Mouse (Mus musculus) MEL (cell line): Measurements from ENCODE around the gene Ppp1r1b. TPM values are rescaled to one million over a fixed set of nuclear protein-coding genes. Genes with fewer than 3 reads are reported as not detected.

Experiments used
- DNase-seq: peaks from one replicate; pipeline ENCODE4 v3.0.0; 2011; ENCODE audit warnings: low read depth, low spot score
- H3K27ac ChIP-seq: 2 replicates; pipeline ENCODE4 v1.5.1; 2012; ENCODE audit warnings: low read depth, mild to moderate bottlenecking, control low read depth, low read length, moderate library complexity; ENCODE audit not compliant: control insufficient read depth
- H3K27me3 ChIP-seq, 2 experiments: fragments of 150-350 bp in 1 of 2; sonication (generic) in 1 of 2; 2 replicates each; pipeline ENCODE4 v1.6.1; 2012; ENCODE audit warnings: low read length in 2 of 2, mild to moderate bottlenecking in 2 of 2, improper control_type of control experiment in 1 of 2, moderate library complexity in 1 of 2; ENCODE audit not compliant: insufficient read depth in 2 of 2, control insufficient read depth in 1 of 2
- H3K36me3 ChIP-seq, 2 experiments: 2 replicates each; pipeline ENCODE4 v1.6.1; 2012 to 2014; ENCODE audit warnings: low read length in 2 of 2, improper control_type of control experiment in 1 of 2, inconsistent platforms in 1 of 2, mild to moderate bottlenecking in 1 of 2; ENCODE audit not compliant: insufficient read depth in 2 of 2, control insufficient read depth in 1 of 2
- H3K4me1 ChIP-seq, 2 experiments: fragments of 150-350 bp in 1 of 2; sonication (generic) in 1 of 2; 2 replicates each; pipeline ENCODE4 v1.6.1; 2012; ENCODE audit warnings: low read length in 2 of 2, improper control_type of control experiment in 1 of 2, mild to moderate bottlenecking in 1 of 2; ENCODE audit not compliant: insufficient read depth in 2 of 2, control insufficient read depth in 1 of 2
- H3K4me3 ChIP-seq, 2 experiments: fragments of 150-350 bp in 1 of 2; sonication (generic) in 1 of 2; 2 replicates each; pipeline ENCODE4 v1.5.1; 2012; ENCODE audit warnings: low read depth in 2 of 2, low read length in 2 of 2, mild to moderate bottlenecking in 2 of 2, moderate library complexity in 2 of 2, control low read depth in 1 of 2, improper control_type of control experiment in 1 of 2; ENCODE audit not compliant: control insufficient read depth in 1 of 2, insufficient read depth in 1 of 2
- H3K79me2 ChIP-seq: 2 replicates; pipeline ENCODE4 v1.6.1; 2012; ENCODE audit warnings: mild to moderate bottlenecking, low read length, moderate library complexity; ENCODE audit not compliant: control insufficient read depth, poor library complexity, insufficient read depth
- H3K9ac ChIP-seq: 2 replicates; pipeline ENCODE4 v1.6.1; 2012; ENCODE audit warnings: low read depth, mild to moderate bottlenecking, control low read depth, low read length, moderate library complexity; ENCODE audit not compliant: control insufficient read depth, poor library complexity, severe bottlenecking
- H3K9me3 ChIP-seq: fragments of 150-350 bp; sonication (generic); replicated peaks from 2 replicates; pipeline ENCODE4 v1.6.1; 2012; ENCODE audit warnings: mild to moderate bottlenecking, low read length, improper control_type of control experiment, moderate library complexity; ENCODE audit not compliant: insufficient read depth
- BHLHE40 ChIP-seq: IDR thresholded peaks from 2 replicates; pipeline ENCODE4 v1.6.1; 2012; ENCODE audit warnings: low read depth, mild to moderate bottlenecking, inconsistent platforms, low read length, improper control_type of control experiment, borderline replicate concordance
- CHD1 ChIP-seq: IDR thresholded peaks from 2 replicates; pipeline ENCODE4 v1.6.1; 2012; ENCODE audit warnings: low read depth, mild to moderate bottlenecking, inconsistent platforms, low read length, improper control_type of control experiment
- ELF1 ChIP-seq: IDR thresholded peaks from 2 replicates; pipeline ENCODE4 v1.6.1; 2014; ENCODE audit warnings: low read depth, mild to moderate bottlenecking, inconsistent platforms, low read length, improper control_type of control experiment, moderate library complexity
- ETS1 ChIP-seq: IDR thresholded peaks from 2 replicates; pipeline ENCODE4 v1.6.1; 2012; ENCODE audit warnings: low read depth, mild to moderate bottlenecking, inconsistent platforms, low read length, improper control_type of control experiment, moderate library complexity
- GABPA ChIP-seq: IDR thresholded peaks from 2 replicates; pipeline ENCODE4 v1.6.1; 2012; ENCODE audit warnings: low read depth, mild to moderate bottlenecking, inconsistent platforms, low read length, improper control_type of control experiment, moderate library complexity
- MAX ChIP-seq: IDR thresholded peaks from 2 replicates; pipeline ENCODE4 v1.6.1; 2011; ENCODE audit warnings: low read length, improper control_type of control experiment
- MYC ChIP-seq: IDR thresholded peaks from 2 replicates; pipeline ENCODE4 v1.6.1; 2011; ENCODE audit warnings: low read depth, mild to moderate bottlenecking, low read length, improper control_type of control experiment, moderate library complexity
- NRF1 ChIP-seq: IDR thresholded peaks from 2 replicates; pipeline ENCODE4 v1.6.1; 2014; ENCODE audit warnings: low read depth, mild to moderate bottlenecking, inconsistent platforms, low read length, improper control_type of control experiment, moderate library complexity; ENCODE audit not compliant: poor library complexity, insufficient read depth, severe bottlenecking
- POLR2A ChIP-seq, 2 experiments: IDR thresholded peaks; 2 replicates each; pipeline ENCODE4 v1.6.1; 2011 to 2012; ENCODE audit warnings: low read length in 2 of 2, mild to moderate bottlenecking in 2 of 2, control low read depth in 1 of 2, improper control_type of control experiment in 1 of 2, low read depth in 1 of 2, moderate library complexity in 1 of 2; ENCODE audit not compliant: control insufficient read depth in 1 of 2, insufficient read depth in 1 of 2, poor library complexity in 1 of 2
- RAD21 ChIP-seq: IDR thresholded peaks from 2 replicates; pipeline ENCODE4 v1.6.1; 2011; ENCODE audit warnings: mild to moderate bottlenecking, low read depth, low read length, improper control_type of control experiment
- RCOR1 ChIP-seq: IDR thresholded peaks from 2 replicates; pipeline ENCODE4 v1.6.1; 2012; ENCODE audit warnings: low read depth, mild to moderate bottlenecking, inconsistent platforms, low read length, improper control_type of control experiment
- TCF12 ChIP-seq: IDR thresholded peaks from 2 replicates; pipeline ENCODE4 v1.6.1; 2014; ENCODE audit warnings: low read depth, mild to moderate bottlenecking, inconsistent platforms, low read length, improper control_type of control experiment, moderate library complexity
- UBTF ChIP-seq: IDR thresholded peaks from 2 replicates; pipeline ENCODE4 v1.6.1; 2012; ENCODE audit warnings: low read depth, mild to moderate bottlenecking, inconsistent platforms, low read length, improper control_type of control experiment, moderate library complexity, borderline replicate concordance; ENCODE audit not compliant: insufficient read depth
- USF2 ChIP-seq, 2 experiments: IDR thresholded peaks; 2 replicates each; pipeline ENCODE4 v1.6.1; 2011 to 2012; ENCODE audit warnings: improper control_type of control experiment in 2 of 2, low read length in 2 of 2, borderline replicate concordance in 1 of 2, inconsistent platforms in 1 of 2, low read depth in 1 of 2, mild to moderate bottlenecking in 1 of 2; ENCODE audit not compliant: insufficient read depth in 1 of 2
- ZMIZ1 ChIP-seq: IDR thresholded peaks from 2 replicates; pipeline ENCODE4 v1.6.1; 2012; ENCODE audit warnings: low read depth, mild to moderate bottlenecking, inconsistent platforms, low read length, improper control_type of control experiment, moderate library complexity
- ZNF384 ChIP-seq: IDR thresholded peaks from 2 replicates; pipeline ENCODE4 v1.6.1; 2012; ENCODE audit warnings: low read depth, mild to moderate bottlenecking, inconsistent platforms, low read length, improper control_type of control experiment
- polyA plus RNA-seq, 2 experiments: library from polyadenylated mRNA; stranded (reverse) in 1 of 2; unstranded in 1 of 2; fragments of >175 nt in 1 of 2; fragments of >200 nt in 1 of 2; gene quantifications; 2 replicates each; pipeline versions ENCODE4 v1.2.1 to v1.2.4; 2012; ENCODE audit warnings: low replicate concordance in 2 of 2, low read depth in 1 of 2; ENCODE audit not compliant: insufficient read length in 2 of 2, insufficient read depth in 1 of 2, missing spikeins in 1 of 2
- total RNA-seq: library from RNA; depleted of rRNA; stranded (reverse); fragments of 300-350 nt; gene quantifications from 2 replicates; pipeline ENCODE4 v1.2.3, GENCODE M21; 2012; rRNA removed

Ppp1r1b gene
- total and polyA plus RNA-seq, 3 experiments, result 35.2 to 114 TPM; not detected in 1

DNA sequence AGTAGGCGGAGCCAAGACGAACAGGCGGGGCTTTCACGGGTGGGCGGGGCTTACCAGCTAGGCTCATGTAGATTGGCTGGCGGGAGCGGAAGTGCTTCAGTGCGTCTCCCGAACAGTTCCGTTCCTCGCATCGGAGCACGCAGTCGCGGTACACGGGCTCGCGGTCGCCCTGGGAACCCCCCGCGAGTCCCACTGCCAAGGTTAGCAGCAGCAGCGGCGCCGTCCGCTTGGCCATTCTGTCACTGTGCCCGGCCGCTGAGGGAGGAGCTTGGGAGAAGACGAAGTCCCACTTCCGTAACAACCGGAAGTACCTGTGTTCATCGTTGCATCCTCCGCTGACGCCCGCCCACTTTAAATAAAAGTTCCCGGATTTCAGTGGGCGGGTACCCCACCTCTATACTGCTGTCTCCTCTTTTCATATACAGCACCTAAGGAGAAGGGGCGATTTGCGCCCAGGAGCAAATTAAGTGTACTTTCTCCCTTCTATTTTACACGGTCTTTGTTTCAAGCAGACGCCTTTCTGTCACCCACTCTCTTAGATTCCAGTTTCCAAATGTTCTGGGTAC is 52.0 kb downstream of the Ppp1r1b start, which contains the start of gene Pgap3 (continued):
- peak; percentile 51; the same call in 1 of the 2 replicates for TF ChIP-seq TCF12
- peak; percentile 33; the same call in 1 of the 2 replicates for TF ChIP-seq NRF1
- peak; percentile 91 for TF ChIP-seq ELF1
- TF ChIP-seq ZMIZ1, result peak; percentile 79; the same call in 1 of the 2 replicates
- TF ChIP-seq UBTF, result no peak
- TF ChIP-seq BHLHE40, result no peak
- TF ChIP-seq USF2 (IDR thresholded peaks at IDR 0.05; ENCODE audit: borderline replicate concordance in 1 of 2, insufficient read depth in 1 of 2, low read depth in 1 of 2, low read length in 2 of 2), result no peak
- peak; percentile 62 for TF ChIP-seq MAX
- no peak for TF ChIP-seq CHD1
- TF ChIP-seq RAD21, result no peak
- no peak for TF ChIP-seq ZNF384

DNA sequence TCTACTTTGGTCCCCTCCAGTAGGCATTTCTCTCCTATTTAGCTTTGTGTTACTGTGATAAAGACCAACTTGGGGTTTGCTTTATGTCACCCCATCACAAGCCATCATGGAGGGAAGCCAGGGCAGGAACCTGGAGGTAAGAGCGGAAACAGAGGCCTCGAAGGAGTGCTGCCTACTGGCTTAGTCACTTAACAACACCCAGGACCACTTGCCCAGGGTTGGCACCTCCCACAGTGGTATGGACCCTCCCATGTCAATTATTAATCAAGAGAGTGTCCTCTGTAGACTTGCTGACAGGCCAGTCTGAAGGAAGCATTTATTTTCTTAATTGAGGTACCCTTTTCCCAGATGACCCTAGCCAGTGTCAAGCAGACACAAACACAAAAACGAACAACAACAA is 52.6 kb downstream of the Ppp1r1b start:
- peaks cover 8 to 14% of the 10 kb centered on the region in 2 experiments for H3K4me1 ChIP-seq
- no peak for DNase-seq
- no peaks in the 10 kb centered on the region for H3K9me3 ChIP-seq
- peak overlapping the region; percentile 89; the same call in 1 of the 2 replicates for H3K27ac ChIP-seq
- peak overlapping the region; percentile 80 for H3K9ac ChIP-seq
- peaks cover 0 to 9% of the 10 kb centered on the region in 2 experiments; a peak in 2 of 4 replicates for H3K36me3 ChIP-seq
- H3K79me2 ChIP-seq, result no peaks in the 10 kb centered on the region; the same call in 1 of the 2 replicates
- H3K27me3 ChIP-seq, result peaks cover 3 to 5% of the 10 kb centered on the region in 2 experiments; a peak in 2 of 4 replicates
- peak overlapping the region; percentile 69 to 96 for H3K4me3 ChIP-seq
- TF ChIP-seq ETS1 (no peak), GABPA (no peak), MYC (no peak), RCOR1 (no peak)

DNA sequence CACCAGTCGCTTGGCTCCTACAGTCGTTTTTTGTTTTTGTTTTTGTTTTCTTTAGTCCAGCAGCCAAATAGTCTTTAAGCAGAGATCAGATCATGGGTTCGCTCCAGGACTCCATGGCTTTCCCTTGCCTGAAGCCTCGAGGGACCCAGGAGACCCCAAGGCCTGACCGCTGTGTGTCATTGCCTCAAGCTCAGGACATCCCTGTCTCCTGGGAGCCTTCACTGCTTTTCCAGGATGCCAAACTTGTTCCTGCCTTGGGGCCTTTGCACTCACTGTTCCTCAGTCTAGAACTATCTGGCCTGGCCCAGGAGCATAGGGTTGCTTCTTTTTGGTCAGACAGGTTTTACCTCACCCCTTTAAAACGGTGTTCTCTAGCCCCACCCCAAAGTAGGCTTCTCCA is 58.4 kb downstream of the Ppp1r1b start:
- Histone ChIP-seq H3K27ac (no peak overlapping the region), H3K4me1 (no peaks in the 10 kb centered on the region), H3K36me3 (no peaks in the 10 kb centered on the region), H3K9me3 (no peaks in the 10 kb centered on the region), H3K79me2 (no peaks in the 10 kb centered on the region), H3K4me3 (no peak overlapping the region), H3K9ac (no peak overlapping the region), H3K27me3 (peaks cover 8 to 13% of the 10 kb centered on the region in 2 experiments)
- no peak for TF ChIP-seq POLR2A (IDR thresholded peaks at IDR 0.05; ENCODE audit: control insufficient read depth in 1 of 2, insufficient read depth in 1 of 2, low read depth in 1 of 2, low read length in 2 of 2, poor library complexity in 1 of 2)
- DNase-seq, result no peak

Other genes with a start within 250 kb of the Ppp1r1b start
- gene Fbxl20, start 198.0 kb upstream of the Ppp1r1b start, total RNA-seq, result 4.4 and 6.0 TPM in 2 replicates
- 1 to 10 TPM in 1 of 2 experiments, not detected in 1; 10.0 TPM for gene Fbxl20, start 198.0 kb upstream of the Ppp1r1b start, polyA plus RNA-seq
- 39.9 and 43.6 TPM in 2 replicates for gene Med1, start 155.1 kb upstream of the Ppp1r1b start, total RNA-seq
- gene Med1, start 155.1 kb upstream of the Ppp1r1b start, polyA plus RNA-seq, result 100 to 1,000 TPM in 1 of 2 experiments, 10 to 100 TPM in 1; 58.6 to 122 TPM
- gene Cdk12, start 145.3 kb upstream of the Ppp1r1b start, total RNA-seq, result 34.3 and 35.2 TPM in 2 replicates
- gene Cdk12, start 145.3 kb upstream of the Ppp1r1b start, polyA plus RNA-seq, result 10 to 100 TPM; 34.6 to 45.5 TPM
- gene Neurod2, start 18.8 kb upstream of the Ppp1r1b start, total RNA-seq, result not detected in 2 replicates
- not detected for gene Neurod2, start 18.8 kb upstream of the Ppp1r1b start, polyA plus RNA-seq
- 61.7 and 62.5 TPM in 2 replicates for gene Stard3, start 10.0 kb downstream of the Ppp1r1b start, total RNA-seq
- gene Stard3, start 10.0 kb downstream of the Ppp1r1b start, polyA plus RNA-seq, result 10 to 100 TPM in 1 of 2 experiments, not detected in 1; 53.0 TPM
- not detected in 2 replicates for gene Tcap, start 35.4 kb downstream of the Ppp1r1b start, total RNA-seq
- under 1 TPM in 1 of 2 experiments, not detected in 1; 0.07 TPM for gene Tcap, start 35.4 kb downstream of the Ppp1r1b start, polyA plus RNA-seq
- gene Pnmt, start 38.0 kb downstream of the Ppp1r1b start, total RNA-seq, result not detected in 2 replicates
- gene Pnmt, start 38.0 kb downstream of the Ppp1r1b start, polyA plus RNA-seq, result not detected
- gene Pgap3, start 52.1 kb downstream of the Ppp1r1b start, total RNA-seq, result 5.9 and 7.4 TPM in 2 replicates
- 1 to 10 TPM in 1 of 2 experiments, not detected in 1; 8.4 TPM for gene Pgap3, start 52.1 kb downstream of the Ppp1r1b start, polyA plus RNA-seq
- gene Erbb2, start 64.1 kb downstream of the Ppp1r1b start, total RNA-seq, result not detected in 2 replicates
- gene Erbb2, start 64.1 kb downstream of the Ppp1r1b start, polyA plus RNA-seq, result not detected
- 74.0 and 93.2 TPM in 2 replicates for gene Mien1, start 90.6 kb downstream of the Ppp1r1b start, total RNA-seq
- 10 to 100 TPM in 1 of 2 experiments, not detected in 1; 71.6 TPM for gene Mien1, start 90.6 kb downstream of the Ppp1r1b start, polyA plus RNA-seq
- not detected in 2 replicates for gene Grb7, start 98.0 kb downstream of the Ppp1r1b start, total RNA-seq
- under 1 TPM in 1 of 2 experiments, not detected in 1; 0.21 TPM for gene Grb7, start 98.0 kb downstream of the Ppp1r1b start, polyA plus RNA-seq
- 0.12 TPM in 1 of 2 replicates, not detected in the other for gene Ikzf3, start 197.6 kb downstream of the Ppp1r1b start, total RNA-seq
- gene Ikzf3, start 197.6 kb downstream of the Ppp1r1b start, polyA plus RNA-seq, result not detected
- gene Zpbp2, start 202.7 kb downstream of the Ppp1r1b start, total RNA-seq, result 0.12 and 0.42 TPM in 2 replicates
- gene Zpbp2, start 202.7 kb downstream of the Ppp1r1b start, polyA plus RNA-seq, result under 1 TPM in 1 of 2 experiments, not detected in 1; 0.58 TPM
- 60.3 and 93.7 TPM in 2 replicates for gene Ormdl3, start 239.0 kb downstream of the Ppp1r1b start, total RNA-seq
- gene Ormdl3, start 239.0 kb downstream of the Ppp1r1b start, polyA plus RNA-seq, result 10 to 100 TPM in 1 of 2 experiments, not detected in 1; 52.7 TPM
- not detected in 2 replicates for gene Lrrc3c, start 249.9 kb downstream of the Ppp1r1b start, total RNA-seq
- not detected for gene Lrrc3c, start 249.9 kb downstream of the Ppp1r1b start, polyA plus RNA-seq